Mouse (Mus musculus) layer of hippocampus, postnatal 25 days (tissue): ENCODE data around the gene Pik3ca. TPM values are rescaled to one million over a fixed set of nuclear protein-coding genes. Genes with fewer than 3 reads are reported as not detected.

Experiments
- DNase-seq, 2 experiments: peaks; one replicate each; pipeline ENCODE4 v3.0.0; 2022; ENCODE audit warnings: mixed read lengths in 2 of 2, low spot score in 1 of 2; ENCODE audit errors: extremely low spot score in 1 of 2
- total RNA-seq, 2 experiments: library from RNA; stranded (reverse); gene quantifications; 2 replicates each; pipeline ENCODE4 v1.2.3; 2021

Gene Pik3ca
- total RNA-seq, 2 experiments from 2014 or later = 43.6 to 44.0 TPM

DNA sequence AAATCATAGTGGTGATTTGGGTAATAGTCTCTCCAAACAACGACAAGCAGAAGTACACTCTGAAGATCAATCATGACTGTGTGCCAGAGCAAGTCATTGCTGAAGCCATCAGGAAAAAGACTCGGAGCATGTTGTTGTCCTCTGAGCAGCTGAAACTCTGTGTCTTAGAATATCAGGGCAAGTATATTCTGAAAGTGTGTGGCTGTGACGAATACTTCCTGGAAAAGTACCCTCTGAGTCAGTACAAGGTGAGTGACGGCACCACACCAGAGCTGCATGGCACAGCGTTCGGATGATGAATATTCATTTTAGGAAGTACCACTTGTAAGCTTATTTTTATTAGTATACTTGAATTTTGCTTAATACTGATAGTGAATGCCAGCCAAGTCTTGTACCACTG, 40.3 kb downstream of the Pik3ca start:
- no peak for DNase-seq

DNA sequence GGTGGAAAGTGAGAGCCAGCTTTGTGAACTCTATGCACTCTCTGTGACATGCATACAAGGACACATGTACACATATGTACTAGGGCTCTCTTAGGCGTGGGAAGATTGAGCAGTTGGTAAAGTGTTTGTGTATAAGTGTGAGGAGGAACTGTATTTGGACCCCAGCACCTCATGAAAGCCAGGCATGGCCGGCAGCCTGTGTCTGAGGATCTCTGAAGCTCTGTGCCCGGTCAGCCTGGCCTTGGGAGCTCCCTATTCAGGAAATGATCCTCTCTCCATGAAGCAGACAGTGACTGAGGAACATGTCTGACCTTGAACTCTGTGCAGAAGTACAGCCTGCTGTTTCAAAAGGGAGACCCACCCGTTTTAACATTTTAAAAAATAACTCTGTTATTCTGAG, 41.2 kb downstream of the Pik3ca start:
- DNase-seq = no peak

DNA sequence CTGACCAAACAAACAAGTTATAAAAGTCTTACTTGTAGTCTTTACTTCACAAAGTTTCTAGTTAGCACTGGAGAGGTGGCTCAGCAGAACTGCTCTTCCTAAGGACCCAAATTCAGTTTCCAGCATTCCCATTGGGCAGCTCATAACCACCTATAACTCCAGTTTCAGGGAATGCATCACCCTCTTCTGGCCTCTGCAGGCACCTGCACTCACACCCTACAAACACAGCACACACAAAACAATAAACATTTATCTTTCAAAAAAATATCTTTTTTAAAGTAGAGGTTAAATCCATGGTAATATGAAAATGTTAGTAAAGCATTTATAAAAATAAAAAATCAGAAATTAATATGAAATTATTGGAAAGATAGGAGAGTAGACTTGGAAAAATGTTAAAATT, 44.2 kb downstream of the Pik3ca start:
- DNase-seq = no peak

DNA sequence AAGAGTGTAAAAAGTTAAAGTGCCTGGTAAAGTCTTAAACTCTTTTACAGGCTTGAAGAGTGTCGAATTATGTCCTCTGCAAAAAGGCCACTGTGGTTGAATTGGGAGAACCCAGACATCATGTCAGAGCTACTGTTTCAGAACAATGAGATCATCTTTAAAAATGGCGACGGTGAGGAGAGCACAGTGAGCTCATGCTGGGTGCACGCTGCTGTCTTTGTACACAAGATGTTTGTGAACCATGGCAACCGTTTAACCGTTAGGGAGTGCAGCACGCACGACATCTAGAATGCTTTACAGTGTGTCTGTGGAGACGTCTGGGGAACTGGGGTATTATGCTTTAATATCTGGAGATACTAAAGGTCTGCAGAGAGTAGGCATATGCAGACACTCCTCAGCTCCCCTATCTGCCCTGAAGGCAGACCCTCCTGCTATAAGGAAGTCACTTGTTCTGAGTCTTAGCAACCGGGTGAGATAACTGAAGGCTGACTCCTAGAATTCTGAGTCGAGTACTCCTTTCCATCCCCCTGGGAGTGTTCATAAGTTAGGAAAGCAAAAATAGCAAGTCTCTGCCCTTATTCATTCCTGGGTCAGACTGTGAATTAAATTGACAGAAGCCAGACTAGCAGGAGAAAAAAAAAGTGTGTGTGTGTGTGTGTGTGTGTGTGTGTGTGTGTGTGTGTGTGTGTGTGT, 57.0 kb downstream of the Pik3ca start:
- DNase-seq = no peak

DNA sequence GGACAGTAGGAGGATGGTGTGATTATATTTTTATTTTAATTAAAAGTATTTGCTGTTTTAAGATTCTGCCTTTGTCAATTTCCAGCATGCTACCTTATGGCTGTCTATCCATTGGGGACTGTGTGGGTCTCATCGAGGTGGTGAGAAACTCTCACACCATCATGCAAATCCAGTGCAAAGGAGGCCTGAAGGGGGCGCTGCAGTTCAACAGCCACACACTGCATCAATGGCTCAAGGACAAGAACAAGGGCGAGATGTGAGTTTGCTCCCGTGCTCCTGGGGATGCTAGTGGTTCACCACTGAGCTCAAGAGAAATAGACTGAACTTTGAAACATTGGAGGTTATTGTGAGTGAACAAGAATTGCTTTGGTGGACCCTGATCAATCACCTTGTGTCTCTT, 62.3 kb downstream of the Pik3ca start:
- peak in 1 of 2 experiments; percentile 48 for DNase-seq

DNA sequence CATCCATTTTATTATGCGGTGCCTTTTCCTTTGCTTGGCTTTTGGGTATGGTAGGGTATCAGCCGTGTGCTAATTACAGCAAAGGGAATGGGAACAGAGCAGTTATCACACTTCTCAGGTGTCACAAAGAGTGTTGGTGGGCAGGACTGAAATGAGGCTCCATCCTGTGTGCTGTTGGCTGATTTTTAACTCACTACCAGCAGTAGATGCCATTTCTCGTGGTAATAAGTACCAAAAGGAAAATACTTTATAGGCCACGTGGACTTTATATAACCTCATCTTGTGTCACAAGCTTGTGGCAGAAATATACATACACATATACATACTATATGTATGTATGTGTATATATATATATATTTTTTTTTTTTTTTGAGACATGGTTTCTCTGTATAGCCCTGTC, 69.8 kb downstream of the Pik3ca start:
- no peak for DNase-seq

GRCm38 (mm10) chr3:32468411-32468810, 70.9 kb downstream of the Pik3ca start:
- no peak for DNase-seq

DNA sequence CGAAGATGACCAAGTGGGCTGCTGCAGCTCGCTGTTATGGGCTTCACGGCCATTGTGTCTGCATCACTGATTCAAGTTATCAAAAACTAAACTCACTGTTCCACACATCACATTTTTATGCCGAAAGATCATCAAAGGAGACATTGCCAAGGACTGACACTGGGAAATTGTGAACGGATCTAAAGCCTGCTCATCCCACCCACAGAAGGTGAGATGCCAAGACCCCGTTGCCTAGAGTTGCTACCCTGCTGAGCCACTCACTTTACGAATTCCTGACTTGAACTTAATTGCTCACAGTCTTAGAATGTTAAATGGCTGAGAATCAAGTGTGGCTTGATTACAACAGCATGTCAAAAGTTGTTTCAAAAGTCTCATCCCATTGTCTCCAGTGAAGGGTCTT, 73.0 kb downstream of the Pik3ca start:
- no peak for DNase-seq

- DNase-seq = no peak
Measured at GRCm38 (mm10) chr3:32471098-32471497, 73.6 kb downstream of the Pik3ca start.

GRCm38 (mm10) chr3:32472191-32472900, 74.9 kb downstream of the Pik3ca start:
- DNase-seq = no peak

DNA sequence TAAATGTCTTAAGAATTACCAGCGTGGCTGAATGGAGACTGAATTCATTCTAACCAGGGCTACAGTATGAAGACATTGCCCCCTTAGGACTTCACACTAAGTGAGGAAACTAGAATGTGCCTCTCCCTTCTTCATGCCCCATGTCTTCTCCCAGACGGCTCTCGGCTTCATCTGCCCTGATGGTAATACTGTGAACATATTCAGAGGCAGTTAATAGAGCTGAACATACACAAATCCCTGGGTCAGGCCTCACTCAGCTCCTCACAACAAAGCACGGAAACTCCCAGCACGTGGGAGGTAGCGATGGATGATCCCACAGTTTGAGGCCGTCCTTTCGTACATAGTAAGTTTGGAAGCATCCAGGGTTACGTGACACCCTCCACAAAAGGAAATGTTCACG, 75.7 kb downstream of the Pik3ca start:
- DNase-seq = no peak

DNA sequence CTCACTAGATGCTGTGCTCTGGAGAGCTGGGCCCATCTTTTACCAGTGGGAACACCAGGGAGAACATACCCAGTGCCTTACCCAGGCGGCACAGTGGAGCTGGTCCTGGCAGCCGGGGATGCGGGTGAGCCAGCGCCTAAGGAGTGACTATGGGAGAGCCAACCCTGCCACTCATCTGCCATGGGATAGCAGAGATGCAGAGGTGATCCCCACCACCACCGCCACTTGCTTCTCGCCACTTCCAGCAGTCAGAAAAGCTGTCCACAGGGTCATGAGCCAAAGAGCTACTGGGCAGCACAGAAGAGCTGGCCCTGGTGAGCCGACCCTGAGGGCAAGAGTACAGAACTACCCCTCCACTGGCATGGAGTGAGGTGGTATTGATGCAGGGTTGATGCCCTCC, 82.5 kb downstream of the Pik3ca start:
- DNase-seq = no peak

DNA sequence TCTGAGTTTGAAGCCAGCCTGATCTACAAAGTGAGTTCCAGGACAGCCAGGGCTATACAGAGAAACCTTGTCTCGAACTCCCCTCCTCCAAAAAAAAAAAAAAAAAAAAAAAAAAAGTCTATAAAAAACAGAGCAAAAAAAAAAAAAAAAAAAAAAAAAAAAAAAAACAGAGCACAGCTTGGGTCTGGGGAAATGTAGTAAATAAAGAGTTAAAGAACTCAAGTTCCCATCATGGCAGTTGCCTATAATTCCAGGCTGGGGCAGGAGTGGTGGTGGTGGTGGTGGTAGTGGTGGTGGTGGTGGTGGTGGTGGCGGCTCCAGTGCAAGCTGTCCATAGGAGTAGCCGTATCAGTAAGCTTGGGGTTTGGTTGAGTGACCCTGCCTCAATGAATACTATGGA, 85.6 kb downstream of the Pik3ca start:
- DNase-seq = no peak

GRCm38 (mm10) chr3:32486543-32486942, 89.1 kb downstream of the Pik3ca start:
- DNase-seq = no peak

DNA sequence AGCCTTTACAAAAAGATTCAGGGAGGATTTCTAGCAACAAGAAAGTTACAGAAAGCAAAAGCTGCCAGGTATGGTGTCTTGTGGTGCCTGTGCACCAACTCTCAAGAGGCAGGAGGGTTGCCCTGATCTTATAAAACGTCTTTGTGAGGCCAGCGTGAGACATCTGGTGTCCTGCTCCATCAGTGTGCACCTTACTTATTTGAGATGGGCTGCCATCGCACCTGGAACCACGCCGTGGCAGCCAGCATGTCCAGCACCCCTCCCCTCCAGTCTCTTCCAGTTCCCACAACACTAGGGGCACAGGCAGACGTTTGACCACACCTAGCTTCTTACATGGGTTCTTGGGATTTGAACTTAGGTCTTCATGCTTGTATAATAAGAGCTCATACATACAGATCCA, 90.7 kb downstream of the Pik3ca start:
- no peak for DNase-seq

DNA sequence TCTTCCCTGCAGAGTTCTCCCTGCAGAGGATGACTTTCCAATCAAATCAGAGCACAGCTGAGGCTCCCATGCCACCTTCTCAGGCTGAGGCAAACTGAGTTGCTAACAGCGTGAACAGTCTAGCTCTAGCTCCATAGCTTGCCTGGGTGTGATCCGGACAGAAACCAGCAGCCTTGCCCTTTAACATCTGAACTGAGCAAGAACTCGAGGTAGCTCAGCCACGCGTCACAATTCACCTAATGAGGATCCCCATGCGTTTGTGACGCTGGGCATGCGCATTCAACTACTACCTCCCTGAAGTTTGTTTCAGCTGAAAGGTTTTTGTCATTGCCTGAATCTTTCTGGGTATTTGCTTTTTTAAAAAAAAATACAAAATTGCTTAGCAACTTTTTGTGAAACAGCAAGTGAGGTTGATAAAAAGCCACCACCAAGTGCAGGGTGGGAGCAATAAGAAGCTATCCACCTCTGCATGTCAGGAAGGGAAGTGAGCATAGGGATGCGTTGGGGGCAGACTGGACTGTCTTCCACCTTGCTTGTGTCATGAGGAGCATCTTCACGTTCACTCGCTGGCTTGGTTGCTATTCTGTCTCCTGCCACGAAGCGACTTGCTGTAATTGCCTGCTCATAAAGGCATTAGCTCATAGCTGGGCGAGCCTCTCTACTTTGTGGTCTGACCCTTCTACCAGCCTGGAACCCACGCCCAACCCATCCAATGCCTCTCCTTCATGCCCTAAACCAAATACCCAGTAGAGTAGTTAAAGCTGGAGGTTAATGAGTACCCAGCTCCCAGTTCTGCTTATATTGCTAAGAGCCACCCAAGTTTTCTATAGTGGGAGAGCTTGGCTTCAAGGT, 92.8 kb downstream of the Pik3ca start:
- no peak for DNase-seq

DNA sequence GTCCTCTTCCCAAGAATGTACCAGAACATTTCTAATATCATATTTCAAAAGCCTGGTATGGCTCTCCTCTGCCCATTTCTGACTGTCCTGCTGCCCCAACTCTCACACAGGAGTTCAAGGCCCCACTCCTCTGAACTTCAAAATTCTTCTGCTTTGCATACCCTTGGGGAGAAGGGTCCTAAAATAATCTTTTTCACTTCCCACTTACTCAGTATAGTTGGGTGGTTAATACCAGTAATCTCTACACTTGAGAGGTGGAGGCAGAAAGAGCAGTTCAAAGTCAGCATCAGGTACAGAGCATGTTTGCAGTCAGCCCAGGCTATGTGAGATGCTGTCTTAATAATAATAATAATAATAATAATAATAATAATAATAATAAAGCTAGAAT, 93.5 kb downstream of the Pik3ca start:
- no peak for DNase-seq

GRCm38 (mm10) chr3:32492097-32493090, 94.9 kb downstream of the Pik3ca start, which contains the start of gene Kcnmb3:
Kcnmb3 (minus strand) TSS chr3:32492231.
- DNase-seq = no peak

GRCm38 (mm10) chr3:32494387-32495087, 97.1 kb downstream of the Pik3ca start:
- DNase-seq = no peak
